In the genomic region with DNA sequence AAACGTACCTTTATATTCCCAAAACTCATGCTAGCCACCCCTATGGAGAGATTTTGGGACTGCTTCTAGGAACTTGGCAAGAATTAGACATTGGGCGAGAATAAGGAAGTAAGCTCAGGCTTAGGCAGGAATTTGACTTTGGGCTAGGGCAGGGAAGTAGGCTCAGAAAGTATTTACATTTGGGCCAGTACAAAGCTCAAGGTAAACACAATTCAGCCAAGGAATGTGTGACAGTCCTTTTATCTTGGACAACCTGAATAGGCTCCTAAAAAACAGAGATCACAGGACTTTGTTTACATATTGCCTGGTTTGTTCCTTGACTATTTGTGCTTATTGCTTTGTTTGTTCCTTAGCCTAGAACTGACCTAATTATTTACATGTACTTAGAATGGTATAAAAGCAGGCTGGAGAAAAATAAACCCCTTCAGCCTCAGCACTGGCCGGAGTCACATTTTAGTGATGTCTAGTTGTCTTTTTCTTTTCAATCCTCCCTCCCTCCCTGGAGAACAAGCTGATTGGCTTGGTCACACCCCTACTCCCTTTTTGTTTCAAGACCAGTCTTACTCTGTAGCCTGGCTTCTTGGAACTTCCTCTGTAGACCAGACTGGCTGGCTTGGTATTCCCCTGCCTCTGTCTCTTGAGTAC, we compare ENCODE assay signal across 26 mouse cellular contexts. TPM values are rescaled to one million over a fixed set of nuclear protein-coding genes. Genes with fewer than 3 reads are reported as not detected.
DNase-seq lines count a peak whose midpoint lies in the region; ATAC-seq and TF ChIP-seq lines count a peak whose summit lies in the region.
"Had no signal": no experiment of that assay in that cellular context is flagged by ENCODE, and none has a peak within 500 bp of the region (broad histone marks: within the 10 kb centered on the region; RNA-seq: fewer than 3 reads in every experiment).

No protein-coding gene starts in this region.

- ATAC-seq in liver, embryonic 11.5 days (replicated peaks; ENCODE audit: low FRiP score) = no peak
- no peak for ATAC-seq in forebrain, embryonic 14.5 days
- ATAC-seq: forebrain, embryonic 13.5 days; forebrain, postnatal 0 days; intestine, postnatal 0 days had no signal

- no peaks in the 10 kb centered on the region for H3K4me1 ChIP-seq in liver, adult 2 months (ENCODE audit: control insufficient read depth, insufficient read depth, low read length)
- no peaks in the 10 kb centered on the region for H3K4me1 ChIP-seq in liver, embryonic 11.5 days (replicated peaks; ENCODE audit: control insufficient read depth, insufficient read depth, low read length)
- no peaks in the 10 kb centered on the region for H3K4me1 ChIP-seq in forebrain, embryonic 14.5 days (ENCODE audit: control insufficient read depth, insufficient read depth, low read length)
- H3K4me1 ChIP-seq: hindbrain, embryonic 12.5 days; hindbrain, embryonic 15.5 days had no signal

- no peak overlapping the region for H3K4me2 ChIP-seq in liver, embryonic 11.5 days
- H3K4me2 ChIP-seq in forebrain, embryonic 14.5 days (ENCODE audit: low read length) = no peak overlapping the region
- H3K4me2 ChIP-seq: forebrain, embryonic 13.5 days; heart, embryonic 13.5 days; hindbrain, embryonic 12.5 days; hindbrain, embryonic 15.5 days had no signal

- peak; percentile 12 for DNase-seq in liver, adult 2 months (ENCODE audit: extremely low read depth, low read depth, low spot score)
- no peak for DNase-seq in liver, embryonic 11.5 days (ENCODE audit: low spot score)
- DNase-seq in ES-CJ7 (ENCODE audit: low read depth, low spot score) = peak; percentile 70
- peak; percentile 77 for DNase-seq in R1 (ENCODE audit: low read depth, low spot score)
- DNase-seq in forebrain, embryonic 14.5 days (ENCODE audit: low spot score) = no peak
- no peak for DNase-seq in urinary bladder, postnatal 4 days (ENCODE audit: low spot score in 2 of 2)
- DNase-seq: adrenal gland, postnatal 10 days; adrenal gland, postnatal 36 days; B cell, adult 2 months; cerebellum, adult 18-20 months; cerebellum, adult 9-10 months; cerebellum, postnatal 14 days; forebrain, postnatal 0 days; gastrocnemius, postnatal 25 days; heart, adult 2 months; heart, postnatal 14 days had no signal

- no peak overlapping the region for H3K4me3 ChIP-seq in liver, adult 2 months (ENCODE audit: insufficient read depth, low read depth, low read length)
- no peak overlapping the region for H3K4me3 ChIP-seq in liver, embryonic 11.5 days (ENCODE audit: low read depth, low read length)
- no peak overlapping the region for H3K4me3 ChIP-seq in forebrain, embryonic 14.5 days (ENCODE audit: low read depth, low read length)
- H3K4me3 ChIP-seq: forebrain, embryonic 10.5 days; forebrain, embryonic 13.5 days; heart, adult 2 months; heart, embryonic 10.5 days; heart, embryonic 13.5 days; hindbrain, embryonic 12.5 days; hindbrain, embryonic 15.5 days had no signal

- no peak overlapping the region for H3K9ac ChIP-seq in liver, adult 2 months (ENCODE audit: low read depth, low read length)
- no peak overlapping the region for H3K9ac ChIP-seq in liver, embryonic 11.5 days (ENCODE audit: low read depth, low read length)
- no peak overlapping the region for H3K9ac ChIP-seq in forebrain, embryonic 14.5 days (ENCODE audit: low read length)
- H3K9ac ChIP-seq: forebrain, embryonic 13.5 days; forebrain, postnatal 0 days; heart, embryonic 13.5 days; hindbrain, embryonic 12.5 days; hindbrain, embryonic 15.5 days had no signal

- no peaks in the 10 kb centered on the region for H3K79me2 ChIP-seq in liver, adult 2 months (ENCODE audit: control insufficient read depth, insufficient read depth, low read length)

- no peaks in the 10 kb centered on the region for H3K9me3 ChIP-seq in liver, embryonic 11.5 days (ENCODE audit: control insufficient read depth, low read length)
- H3K9me3 ChIP-seq in forebrain, embryonic 14.5 days (replicated peaks; ENCODE audit: control insufficient read depth, low read length) = no peaks in the 10 kb centered on the region
- H3K9me3 ChIP-seq: forebrain, embryonic 10.5 days; forebrain, embryonic 13.5 days; G1E; heart, embryonic 10.5 days; heart, embryonic 13.5 days; hindbrain, embryonic 12.5 days; hindbrain, embryonic 15.5 days had no signal

- no peak for TF ChIP-seq CTCF in liver, adult 2 months (IDR thresholded peaks at IDR 0.05; ENCODE audit: low read depth, low read length)

- no peak overlapping the region for H3K27ac ChIP-seq in liver, adult 2 months (replicated peaks; ENCODE audit: insufficient read depth, low read depth, low read length)
- no peak overlapping the region for H3K27ac ChIP-seq in liver, embryonic 11.5 days (ENCODE audit: low read depth, low read length)
- H3K27ac ChIP-seq in forebrain, embryonic 14.5 days (ENCODE audit: low read depth, low read length) = no peak overlapping the region
- H3K27ac ChIP-seq: forebrain, embryonic 10.5 days; forebrain, embryonic 13.5 days; heart, adult 2 months; heart, embryonic 10.5 days; heart, embryonic 13.5 days; hindbrain, embryonic 12.5 days; hindbrain, embryonic 15.5 days had no signal

- no peak for TF ChIP-seq POLR2A in liver, adult 2 months (IDR thresholded peaks at IDR 0.05; ENCODE audit: extremely low read depth, insufficient read depth, low read length)

- H3K36me3 ChIP-seq in liver, adult 2 months (ENCODE audit: control insufficient read depth, insufficient read depth, low read length) = no peaks in the 10 kb centered on the region
- no peaks in the 10 kb centered on the region for H3K36me3 ChIP-seq in liver, embryonic 11.5 days (ENCODE audit: control insufficient read depth, insufficient read depth, low read length)
- no peaks in the 10 kb centered on the region for H3K36me3 ChIP-seq in forebrain, embryonic 14.5 days (ENCODE audit: control insufficient read depth, insufficient read depth, low read length)
- H3K36me3 ChIP-seq: forebrain, embryonic 10.5 days; heart, embryonic 10.5 days; heart, embryonic 13.5 days; hindbrain, embryonic 12.5 days; hindbrain, embryonic 15.5 days had no signal

- H3K27me3 ChIP-seq in liver, adult 2 months (ENCODE audit: control insufficient read depth, insufficient read depth, low read length) = no peaks in the 10 kb centered on the region
- no peaks in the 10 kb centered on the region for H3K27me3 ChIP-seq in liver, embryonic 11.5 days (replicated peaks; ENCODE audit: control insufficient read depth, insufficient read depth, low read length)
- no peaks in the 10 kb centered on the region for H3K27me3 ChIP-seq in forebrain, embryonic 14.5 days (replicated peaks; ENCODE audit: control insufficient read depth, insufficient read depth, low read length)
- H3K27me3 ChIP-seq: CH12.LX; forebrain, embryonic 13.5 days; heart, embryonic 13.5 days; hindbrain, embryonic 12.5 days; hindbrain, embryonic 15.5 days had no signal

- WGBS in liver, adult 2 months = 92% methylated on average over 3 of the region's 3 CpGs
- 71% methylated on average over 3 of the region's 3 CpGs for WGBS in liver, embryonic 11.5 days
- WGBS in forebrain, embryonic 14.5 days = 78% methylated on average over 3 of the region's 3 CpGs

RNA-seq across cellular contexts. Expression of gene Cep57l1, which starts 45.8 kb away (rescaled TPM):
- 8.4 and 9.2 TPM in 2 replicates for total RNA-seq in liver, adult 2 months (2014; rRNA removed)
- 0.82 and 0.83 TPM in 2 replicates for polyA plus RNA-seq in liver, adult 2 months (2012; rRNA removed)
- 31.1 and 34.4 TPM in 2 replicates for polyA plus RNA-seq in liver, embryonic 11.5 days (2014; fragmentation: Nextera tagmentation; extraction: Ambion mirVana)
- 14.8 and 16.8 TPM in 2 replicates for polyA plus RNA-seq in forebrain, embryonic 14.5 days (2014; fragmentation: Nextera tagmentation; extraction: Ambion mirVana)

RNA-seq across cellular contexts. Expression of gene Sesn1, which starts 45.9 kb away (rescaled TPM):
- total RNA-seq in liver, adult 2 months (2014; rRNA removed) = 19.9 and 24.6 TPM in 2 replicates
- 5.2 and 5.7 TPM in 2 replicates for polyA plus RNA-seq in liver, adult 2 months (2012; rRNA removed)
- 22.8 and 25.6 TPM in 2 replicates for polyA plus RNA-seq in liver, embryonic 11.5 days (2014; fragmentation: Nextera tagmentation; extraction: Ambion mirVana)
- polyA plus RNA-seq in forebrain, embryonic 14.5 days (2014; fragmentation: Nextera tagmentation; extraction: Ambion mirVana) = 55.3 and 61.5 TPM in 2 replicates

RNA-seq across cellular contexts. Expression of gene Ccdc162, which starts 47.4 kb away (rescaled TPM):
- total RNA-seq in liver, adult 2 months (2014; rRNA removed) = 7.9 and 10.3 TPM in 2 replicates
- 6.0 and 7.1 TPM in 2 replicates for polyA plus RNA-seq in liver, adult 2 months (2012; rRNA removed)
- 0.26 and 0.43 TPM in 2 replicates for polyA plus RNA-seq in liver, embryonic 11.5 days (2014; fragmentation: Nextera tagmentation; extraction: Ambion mirVana)
- 0.51 and 0.66 TPM in 2 replicates for polyA plus RNA-seq in forebrain, embryonic 14.5 days (2014; fragmentation: Nextera tagmentation; extraction: Ambion mirVana)
- total RNA-seq: hematopoietic stem cell, adult 5-6 weeks had no signal
- polyA plus RNA-seq: G1E had no signal

Comparison
In these comparisons a context has a peak if more than half of its experiments do, and no peak if none do; other contexts are left out.
1. DNase-seq: peak in liver, adult 2 months (single experiment), ES-CJ7 (single experiment) and R1 (single experiment); none in liver, embryonic 11.5 days (single experiment), forebrain, embryonic 14.5 days (single experiment) and urinary bladder, postnatal 4 days (0 of 2).